Mouse (Mus musculus): Measurements from ENCODE around the gene Coro2a.

- TF ChIP-seq CTCF (conservative IDR thresholded peaks at IDR 0.05; ENCODE audit: low read length): no peak
- no peak for TF ChIP-seq POU5F1 (IDR thresholded peaks at IDR 0.05; ENCODE audit: borderline replicate concordance, low read length)
- TF ChIP-seq NANOG (IDR thresholded peaks at IDR 0.05; ENCODE audit: borderline replicate concordance, low read length): no peak
Observed at GRCm38 (mm10) chr4:46520491-46520890, 81.5 kb downstream of the Coro2a start.

All from E14TG2a.4 (cell line).